Mouse (Mus musculus) cerebellum, postnatal 25 days (tissue): ENCODE results near the gene Psmb1.
"Not testable (repeated sequence)": the region's sequence is repeated elsewhere in the genome, so short reads cannot be mapped to it uniquely, and the experiment has no call there.

Experiments
- DNase-seq, 2 experiments: peaks; one replicate each; pipeline ENCODE4 v3.0.0; 2021; ENCODE audit warnings: mixed read lengths in 2 of 2

Gene Psmb1

GRCm38 (mm10) chr17:15499656-15500394 lies at the start of gene Psmb1, which contains the start of gene Tbp:
Gene Psmb1 (minus strand): TSS chr17:15499751.
Gene Tbp (plus strand): TSS chr17:15499888.
- DNase-seq: peak; percentile 98

- no peak for DNase-seq
Measured at GRCm38 (mm10) chr17:15546440-15546839, 46.9 kb upstream of the Psmb1 start.

- not testable (repeated sequence) for DNase-seq
Measured at GRCm38 (mm10) chr17:15543868-15544267, 44.3 kb upstream of the Psmb1 start.

- no peak for DNase-seq
Measured at GRCm38 (mm10) chr17:15540309-15540708, 40.8 kb upstream of the Psmb1 start.

- peak; percentile 32 to 42 for DNase-seq
Measured at GRCm38 (mm10) chr17:15536457-15536904, 36.9 kb upstream of the Psmb1 start.

GRCm38 (mm10) chr17:15535943-15536342 lies 36.4 kb upstream of the Psmb1 start:
- no peak for DNase-seq

- DNase-seq: peak; percentile 27 to 42
Measured at GRCm38 (mm10) chr17:15535162-15535800, 35.7 kb upstream of the Psmb1 start.

- peak; percentile 22 to 67 for DNase-seq
Measured at GRCm38 (mm10) chr17:15530141-15530540, 30.6 kb upstream of the Psmb1 start.

- DNase-seq: no peak
Measured at GRCm38 (mm10) chr17:15528887-15529286, 29.3 kb upstream of the Psmb1 start.

- DNase-seq: no peak
Measured at GRCm38 (mm10) chr17:15527811-15528136, 28.2 kb upstream of the Psmb1 start.

- peak; percentile 96 to 97 for DNase-seq
Measured at GRCm38 (mm10) chr17:15526986-15527810, 27.6 kb upstream of the Psmb1 start, which contains the start of gene Pdcd2. Gene Pdcd2 (minus strand): TSS chr17:15527301.

- peak; percentile 14 to 16 for DNase-seq
Measured at GRCm38 (mm10) chr17:15526304-15526703, 26.8 kb upstream of the Psmb1 start.

GRCm38 (mm10) chr17:15518766-15519165 lies 19.2 kb upstream of the Psmb1 start:
- DNase-seq: no peak

GRCm38 (mm10) chr17:15518186-15518585 lies 18.6 kb upstream of the Psmb1 start:
- no peak for DNase-seq

- DNase-seq: no peak
Measured at GRCm38 (mm10) chr17:15517776-15518175, 18.2 kb upstream of the Psmb1 start.

- no peak for DNase-seq
Measured at GRCm38 (mm10) chr17:15510694-15511093, 11.1 kb upstream of the Psmb1 start.

GRCm38 (mm10) chr17:15498753-15499113 lies 818 bp downstream of the Psmb1 start:
- peak in 1 of 2 experiments; percentile 39 for DNase-seq

- DNase-seq: peak; percentile 96 to 98
Measured at GRCm38 (mm10) chr17:15497882-15498752, 1.4 kb downstream of the Psmb1 start.

- DNase-seq: no peak
Measured at GRCm38 (mm10) chr17:15490542-15490941, 9.0 kb downstream of the Psmb1 start.

GRCm38 (mm10) chr17:15472671-15473070 lies 26.9 kb downstream of the Psmb1 start:
- no peak for DNase-seq

GRCm38 (mm10) chr17:15467669-15468068 lies 31.9 kb downstream of the Psmb1 start:
- DNase-seq: peak; percentile 70 to 85

GRCm38 (mm10) chr17:15461921-15462495 lies 37.5 kb downstream of the Psmb1 start:
- DNase-seq: no peak
